Mouse (Mus musculus) mammary gland, adult 2 months (tissue): ENCODE data around the gene Nudt9. TPM values are rescaled to one million over a fixed set of nuclear protein-coding genes. Genes with fewer than 3 reads are reported as not detected.

Experiments
- polyA plus RNA-seq: library from polyadenylated mRNA; depleted of rRNA; stranded (reverse); fragments of >200 nt; gene quantifications from 2 replicates; pipeline ENCODE4 v1.2.3, GENCODE M21; 2012; ENCODE audit warnings: low replicate concordance; rRNA removed

Nudt9 gene
- polyA plus RNA-seq = 36.7 and 67.0 TPM in 2 replicates

DNA sequence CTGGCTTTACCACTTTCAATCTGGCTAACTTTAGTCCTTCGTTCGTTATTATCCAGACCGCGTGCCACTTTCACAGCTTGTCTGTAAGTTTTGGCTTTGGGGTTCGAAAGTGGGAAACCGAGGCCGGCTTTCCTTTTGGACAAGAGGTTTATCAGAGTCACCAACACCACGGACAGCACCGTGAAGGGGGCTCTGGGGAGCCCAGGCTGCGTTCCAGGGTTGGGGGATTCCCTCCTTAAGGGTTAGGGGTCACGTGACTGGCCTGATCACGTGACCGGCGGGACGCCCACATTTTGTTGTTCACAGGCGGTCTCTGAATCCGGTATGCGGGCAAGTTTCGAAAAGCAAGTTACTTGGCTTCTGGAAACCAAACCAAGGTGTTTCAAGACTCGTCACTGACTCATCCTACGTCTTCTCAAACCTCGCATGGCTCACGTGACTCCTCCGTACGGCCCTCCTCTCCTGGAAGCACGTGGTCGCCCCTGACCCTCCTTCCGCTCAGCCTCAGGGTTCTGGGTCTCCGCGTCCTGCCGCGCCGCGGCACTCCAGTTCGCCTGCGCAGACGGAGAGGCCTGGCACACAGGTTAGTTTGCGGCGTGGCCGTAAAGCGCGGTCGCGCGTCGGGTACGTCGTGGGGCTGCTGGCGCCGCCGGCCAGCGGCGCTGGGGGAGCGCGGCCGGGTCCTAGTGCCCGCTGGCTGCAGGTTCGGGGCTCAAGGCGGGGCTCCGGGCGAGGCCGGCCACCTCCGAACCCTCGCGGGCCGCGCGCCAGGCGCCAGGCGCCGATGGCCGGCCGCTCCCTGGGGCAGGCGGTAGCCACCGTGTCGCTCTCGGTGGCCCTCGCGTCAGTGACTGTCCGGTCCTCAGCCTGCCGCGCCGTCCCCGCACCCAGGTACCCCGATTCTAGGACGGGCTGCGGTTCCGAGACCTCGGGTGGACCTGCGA is at the start of gene Nudt9:
Gene Nudt9 (plus strand): TSS at position 51 of the 944 bp plus-strand sequence.

DNA sequence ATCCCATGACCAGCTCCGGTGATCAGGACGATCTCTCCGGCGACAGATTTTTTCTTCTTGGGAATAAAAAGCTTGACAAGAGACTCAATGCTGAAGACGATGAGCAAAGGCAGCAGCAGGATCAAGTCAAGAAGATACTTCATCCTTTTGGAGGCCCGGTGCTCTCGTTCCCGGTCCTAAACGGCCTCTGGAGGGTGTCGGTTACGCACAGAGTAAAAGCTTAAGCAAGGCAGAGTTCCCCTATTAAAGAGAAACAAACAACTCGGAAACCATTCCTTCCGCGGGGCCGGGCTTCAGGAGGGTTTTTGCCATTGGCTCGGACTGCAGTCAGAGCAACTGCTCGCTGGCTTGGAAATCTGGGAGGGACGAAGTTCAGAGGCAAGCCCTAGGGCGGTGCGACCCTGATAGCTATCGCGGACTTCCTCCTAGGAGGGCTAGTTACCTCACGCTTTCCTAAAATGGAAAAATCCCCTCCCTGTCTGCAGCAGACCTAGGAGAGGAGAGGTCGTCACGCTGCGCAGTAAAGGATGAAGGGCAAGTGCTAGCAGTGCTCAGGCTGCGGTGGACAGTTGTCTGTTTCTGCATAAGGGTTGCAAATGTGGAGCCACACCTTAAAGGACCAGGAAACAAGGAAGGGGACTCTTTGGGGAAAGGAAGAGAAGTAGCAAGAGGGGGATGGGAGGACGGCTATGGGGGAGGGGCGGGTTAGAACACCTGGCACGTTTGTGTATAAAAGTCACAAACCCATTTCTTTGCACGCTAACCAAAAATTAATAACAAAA is 24.3 kb upstream of the Nudt9 start, which contains the start of gene Hsd17b11:
Gene Hsd17b11 (minus strand): TSS at position 323 of the 782 bp plus-strand sequence.

DNA sequence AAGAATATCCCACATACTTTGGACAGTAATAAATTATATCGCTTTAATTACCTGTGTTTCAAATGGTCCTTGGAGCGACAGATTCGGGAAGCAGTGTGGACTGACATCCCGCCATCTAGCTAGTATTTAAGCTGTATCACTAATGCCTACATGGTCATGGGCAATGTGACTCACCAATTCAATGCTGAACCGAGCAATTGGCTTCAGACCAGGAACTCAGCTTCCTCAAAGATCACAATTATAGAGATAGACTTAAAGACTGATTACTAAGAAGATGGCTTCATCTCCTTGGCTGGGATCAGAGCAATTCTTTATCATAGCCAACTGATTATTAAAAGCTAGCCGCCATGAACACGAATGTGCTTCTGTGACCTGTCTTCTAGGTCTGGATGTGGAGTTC is 31.4 kb downstream of the Nudt9 start, which contains the start of gene Gm17660:
Gene Gm17660 (minus strand): TSS at position 101 of the 400 bp plus-strand sequence.

DNA sequence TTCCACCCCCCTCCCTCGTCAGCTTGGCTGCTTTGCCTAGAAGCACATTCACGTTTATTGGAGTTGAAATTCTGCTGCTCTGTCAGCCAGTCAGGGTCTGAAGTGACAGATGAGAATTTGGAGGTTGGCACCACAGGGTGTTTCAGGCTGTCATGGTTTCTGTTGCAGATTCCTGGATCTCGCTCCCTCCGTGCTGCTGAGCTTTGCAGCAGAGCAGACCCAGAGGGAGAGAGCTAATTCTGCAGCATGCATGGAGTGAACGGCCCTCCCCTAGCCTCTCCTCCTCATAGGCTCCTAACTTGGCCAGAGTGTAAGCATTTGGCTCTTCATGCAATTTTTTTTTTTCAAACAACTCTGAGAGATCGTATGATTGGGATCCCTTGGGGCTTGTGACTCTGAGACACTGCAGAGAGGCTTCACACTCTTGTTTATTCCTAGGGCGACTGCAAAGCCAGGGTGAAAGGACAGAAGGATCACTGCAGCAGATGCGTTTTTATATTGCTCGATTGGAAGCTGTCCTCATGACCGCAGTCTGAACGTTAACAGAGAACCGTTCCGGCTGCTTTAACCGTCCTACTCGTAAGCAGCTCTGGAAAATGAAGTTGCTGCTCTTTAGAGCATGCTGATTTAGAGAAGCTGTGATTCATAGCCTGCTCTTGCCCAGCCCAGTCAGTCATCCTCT is 67.5 kb downstream of the Nudt9 start, which contains the start of gene Sparcl1:
Gene Sparcl1 (minus strand): TSS at position 243 of the 682 bp plus-strand sequence.

Other genes with a start within 250 kb of the Nudt9 start
- 4.1 and 14.9 TPM in 2 replicates for gene Klhl8, start 135.0 kb upstream of the Nudt9 start, polyA plus RNA-seq
- 0.39 TPM in 1 of 2 replicates, not detected in the other for gene Hsd17b13, start 68.9 kb upstream of the Nudt9 start, polyA plus RNA-seq
- 21.5 and 28.9 TPM in 2 replicates for gene Hsd17b11, start 24.4 kb upstream of the Nudt9 start, polyA plus RNA-seq
- gene Gm17660, start 31.3 kb downstream of the Nudt9 start, polyA plus RNA-seq = not detected in 2 replicates
- 70.4 and 132 TPM in 2 replicates for gene Sparcl1, start 67.4 kb downstream of the Nudt9 start, polyA plus RNA-seq
- not detected in 2 replicates for gene Dspp, start 124.4 kb downstream of the Nudt9 start, polyA plus RNA-seq
- gene Dmp1, start 156.3 kb downstream of the Nudt9 start, polyA plus RNA-seq = not detected in 2 replicates